Mouse (Mus musculus) 3134 (cell line): ENCODE measurements around the gene Tmed10.

Source experiments
- DNase-seq: peaks from one replicate; pipeline ENCODE4 v3.0.0-alpha.2; 2011; ENCODE audit warnings: low spot score; ENCODE audit not compliant: insufficient read length; ENCODE audit errors: extremely low read depth

The Tmed10 gene

DNA sequence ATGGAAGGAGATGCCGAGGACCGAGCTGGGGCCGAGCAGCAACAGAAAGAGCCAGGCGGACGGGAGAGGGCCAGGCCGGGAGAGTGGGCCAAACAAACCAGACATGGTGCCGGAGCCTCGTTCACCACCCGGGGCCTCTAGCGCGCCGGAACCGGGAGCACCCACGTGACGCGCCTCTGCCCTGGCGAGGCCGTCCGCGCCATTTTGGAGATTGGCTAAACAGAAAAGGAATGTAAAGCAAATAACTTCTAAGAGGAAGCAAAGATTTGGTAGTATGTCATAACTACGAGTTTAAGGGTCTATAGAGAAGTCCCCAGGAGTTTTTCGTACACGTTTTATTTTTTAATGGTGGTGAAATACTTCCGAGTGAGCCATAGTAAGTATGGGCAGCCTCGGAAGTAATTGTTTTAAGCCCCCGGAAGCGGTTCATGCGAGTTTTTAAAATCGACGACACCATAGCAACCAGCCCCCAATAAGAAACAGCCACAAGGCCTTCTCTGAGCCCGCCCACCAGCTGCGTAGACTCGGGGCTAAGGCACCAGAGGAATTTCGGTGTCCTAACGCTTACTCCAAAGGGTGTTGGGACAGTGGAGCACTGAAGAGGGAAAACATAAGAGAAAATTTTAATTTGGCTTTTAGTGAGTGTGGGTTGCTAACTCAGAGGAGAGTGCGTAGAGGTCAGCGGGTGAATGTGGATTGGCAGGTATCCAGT is at the start of gene Tmed10:
Tmed10 (minus strand) TSS at position 287 of the 712 bp plus-strand sequence.
- peak; percentile 83 for DNase-seq

DNA sequence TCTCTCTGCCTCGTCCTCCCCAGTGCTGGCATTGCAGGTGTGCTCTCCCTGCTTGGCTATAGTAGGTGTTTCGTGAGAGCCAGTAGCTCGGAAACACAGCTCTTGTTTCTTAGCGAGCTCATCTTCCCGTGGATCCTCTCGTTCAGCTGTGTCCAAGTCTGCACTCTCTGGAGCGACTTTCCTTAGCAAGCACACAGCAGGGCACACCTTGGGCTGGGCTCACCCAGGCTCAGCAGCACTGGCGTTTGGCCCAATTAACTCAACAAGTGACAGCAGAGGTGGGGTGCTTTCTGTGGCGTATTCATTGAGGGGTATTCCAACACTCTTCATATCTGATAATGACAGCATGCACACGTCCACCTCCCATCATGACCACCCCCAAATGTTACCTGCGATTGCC is 48.6 kb upstream of the Tmed10 start:
- no peak for DNase-seq

DNA sequence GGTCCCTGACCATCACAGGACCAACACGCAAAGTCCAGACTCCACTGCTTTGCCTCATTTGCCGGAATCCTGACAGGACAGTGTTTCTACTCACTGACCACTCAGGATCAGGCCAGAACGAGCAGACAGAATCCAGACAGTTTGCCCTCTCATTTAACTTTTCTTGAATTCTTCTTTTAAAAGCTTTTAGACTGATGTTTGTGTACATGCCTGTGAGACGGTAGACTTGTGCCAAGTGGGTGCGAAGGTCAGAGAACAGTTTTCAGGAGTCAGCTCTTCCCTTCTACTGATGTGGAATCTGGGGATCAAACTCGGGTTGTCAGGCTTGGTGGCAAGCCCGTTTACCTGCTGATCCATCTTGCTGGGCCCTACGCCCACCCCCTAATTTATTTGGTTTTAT is 47.9 kb upstream of the Tmed10 start:
- DNase-seq, result no peak

DNA sequence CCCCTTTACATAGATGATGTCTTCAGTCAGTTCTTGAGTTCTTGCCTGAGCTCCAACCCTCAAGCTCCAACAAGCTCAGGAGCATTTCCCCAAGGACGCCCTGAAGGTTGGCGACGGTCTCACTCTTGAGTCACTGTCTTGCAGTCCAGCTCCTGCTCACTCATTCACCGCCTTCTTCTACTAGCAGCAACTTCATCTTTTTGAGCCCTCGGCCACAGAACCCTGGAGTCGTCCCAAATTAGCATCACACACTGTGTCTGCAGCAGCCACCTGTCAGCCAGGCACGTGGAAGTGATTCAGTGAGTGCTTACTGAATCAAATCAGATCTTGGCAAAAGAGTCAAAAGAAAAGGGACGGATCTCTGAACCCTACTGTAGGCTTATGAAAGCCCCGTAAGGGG is 46.3 kb upstream of the Tmed10 start:
- DNase-seq, result peak; percentile 35

DNA sequence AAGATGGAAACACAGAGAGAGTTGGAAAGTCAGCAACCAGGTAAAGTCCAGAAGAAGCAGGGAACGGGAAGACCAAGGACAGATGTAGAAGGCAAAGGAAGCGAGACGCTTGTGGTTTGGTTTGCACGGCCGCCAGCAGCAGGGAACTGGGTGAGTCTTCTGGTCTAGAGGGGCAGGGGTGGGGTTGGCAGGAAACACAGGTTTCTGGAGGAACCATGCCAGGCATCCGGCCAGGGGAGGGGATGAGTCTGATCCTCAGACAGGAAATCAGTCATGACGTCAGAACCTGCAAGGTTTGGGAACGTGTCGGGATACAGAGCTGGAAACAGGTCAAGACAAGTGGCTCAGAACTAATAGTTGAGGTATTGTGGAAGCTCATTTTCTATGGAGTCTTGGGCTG is 43.2 kb upstream of the Tmed10 start:
- DNase-seq, result peak; percentile 69

DNA sequence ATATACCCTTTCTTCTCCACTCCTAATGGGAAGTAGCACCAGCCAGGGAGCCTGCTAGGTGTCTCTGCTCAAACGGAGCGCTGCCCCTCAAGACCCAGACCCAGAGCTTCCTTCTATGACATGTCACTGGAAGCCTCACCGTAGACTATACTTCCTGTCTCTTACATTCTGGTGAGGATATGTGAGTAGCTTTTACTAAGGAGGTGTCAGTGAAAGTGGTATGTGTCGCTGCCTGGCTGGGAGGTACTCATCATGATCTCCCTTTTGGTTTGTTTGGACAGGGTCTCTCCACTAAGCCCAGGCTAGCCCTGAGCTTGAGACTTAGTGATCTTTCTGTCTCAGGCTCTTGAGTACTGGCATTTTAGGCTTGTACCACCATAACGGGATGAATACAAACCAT is 41.7 kb upstream of the Tmed10 start:
- no peak for DNase-seq

DNA sequence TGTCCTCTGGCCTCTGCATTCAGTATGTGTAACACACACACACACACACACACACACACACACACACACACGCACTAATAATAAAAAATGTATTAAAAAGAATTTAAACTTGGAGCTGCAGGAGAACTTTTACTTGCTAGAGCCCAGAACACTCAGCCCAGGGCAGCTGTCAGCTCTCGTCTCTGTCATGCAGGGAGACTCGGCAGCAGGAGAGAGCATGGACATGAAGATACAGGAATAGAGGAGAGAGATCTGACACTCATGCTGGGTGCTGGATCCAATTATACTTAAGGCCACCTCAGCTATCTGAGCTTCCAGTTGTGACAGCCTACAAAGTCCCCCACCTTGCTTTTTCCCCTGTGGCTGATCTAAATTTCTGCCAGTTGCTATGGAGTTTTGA is 41.2 kb upstream of the Tmed10 start:
- DNase-seq, result no peak

DNA sequence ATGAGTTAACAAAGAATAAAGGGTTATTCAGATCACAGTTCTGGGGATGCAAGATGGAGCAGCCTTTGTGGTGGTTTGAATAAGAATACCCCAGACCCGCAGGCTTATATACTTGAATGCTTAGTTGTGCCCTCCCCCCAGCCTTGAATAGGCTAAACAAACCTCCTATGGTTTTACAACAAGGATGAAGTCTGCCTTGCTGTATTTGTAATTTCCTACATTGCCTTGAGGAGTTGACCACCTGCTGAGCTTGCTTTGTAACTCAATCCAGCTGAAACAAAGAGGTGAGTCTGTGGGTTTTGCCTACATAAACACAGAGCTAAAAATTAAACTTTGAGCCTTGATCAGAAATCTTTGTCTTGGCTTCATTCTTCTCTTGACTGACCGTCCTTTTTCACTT is 36.5 kb upstream of the Tmed10 start:
- no peak for DNase-seq

DNA sequence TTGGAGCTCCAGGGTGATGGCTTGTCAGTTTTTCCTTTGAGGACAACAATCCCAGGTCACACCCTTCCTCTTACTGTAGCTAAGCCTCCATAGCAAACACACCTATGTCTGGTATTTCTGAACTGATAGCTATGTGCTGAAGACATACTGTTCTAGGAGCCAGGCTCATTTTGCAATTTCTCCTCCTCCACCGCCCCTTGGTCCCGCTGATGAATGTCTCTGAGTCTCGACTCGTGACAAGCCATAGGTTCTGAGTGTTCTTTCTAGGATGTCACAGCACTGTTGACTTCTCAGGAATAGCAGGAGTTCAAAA is 23.3 kb upstream of the Tmed10 start:
- DNase-seq, result no peak

DNA sequence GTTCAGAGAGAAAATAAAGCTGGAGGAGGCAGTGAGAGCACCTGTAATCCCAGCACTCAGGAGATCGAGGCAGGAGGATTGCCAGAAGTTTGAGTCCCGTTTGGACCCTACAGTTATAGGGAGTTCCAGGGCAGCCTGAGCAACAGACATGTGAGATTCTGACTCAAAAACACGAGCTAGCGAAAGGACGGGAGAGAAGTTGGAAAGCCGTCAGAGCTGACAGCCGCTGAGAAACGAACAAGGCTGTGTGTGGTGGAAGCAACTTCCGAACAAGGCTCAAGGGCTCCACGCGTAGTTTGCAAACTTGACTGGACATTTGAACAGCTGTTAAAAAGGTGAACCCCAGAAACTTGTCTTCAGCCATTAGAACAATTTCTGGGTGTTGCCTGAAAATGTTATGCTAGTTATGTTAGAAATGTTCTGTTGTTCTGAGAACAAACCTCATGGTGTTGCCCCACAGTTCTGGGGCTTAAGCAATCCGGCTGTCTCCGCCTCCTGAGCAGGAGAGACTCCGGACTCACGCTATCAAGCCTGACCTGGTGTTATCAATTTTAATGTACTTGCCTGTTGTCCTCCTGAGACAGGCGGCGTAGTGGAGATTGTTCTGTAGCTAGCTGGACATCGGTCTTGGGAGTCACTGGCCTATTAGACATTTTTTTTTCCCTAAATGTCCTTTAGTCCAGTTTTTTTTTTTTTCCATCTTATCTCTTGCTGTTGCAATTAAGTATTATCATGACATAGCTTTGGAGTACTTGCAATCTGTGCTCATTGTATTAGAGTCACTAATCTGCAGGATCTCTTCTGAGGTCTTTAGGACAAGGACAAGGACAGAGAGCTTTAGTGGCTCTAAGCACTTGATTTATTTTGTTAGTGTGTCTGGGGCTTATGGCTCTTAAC is 22.7 kb upstream of the Tmed10 start:
- DNase-seq, result no peak

DNA sequence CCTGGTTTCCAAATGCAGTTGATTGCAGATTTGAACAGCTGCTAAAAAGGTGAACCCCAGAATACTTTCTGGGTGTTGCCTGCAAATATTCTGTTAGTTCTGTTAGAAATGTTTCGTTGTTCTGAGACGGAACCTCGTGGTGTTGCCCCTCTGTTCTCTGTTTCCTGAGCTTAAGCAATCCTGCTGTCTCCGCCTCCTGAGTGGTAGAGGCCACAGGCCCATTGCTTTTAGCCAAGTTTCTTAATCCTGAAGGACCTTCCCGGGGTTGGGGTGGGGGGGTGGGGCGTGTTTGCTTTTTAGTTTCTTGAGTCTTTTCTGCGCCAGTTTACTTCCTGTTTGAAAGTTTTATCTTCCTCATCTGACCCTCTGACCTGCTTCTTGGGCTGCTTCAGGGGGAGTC is 19.3 kb upstream of the Tmed10 start:
- DNase-seq, result no peak

DNA sequence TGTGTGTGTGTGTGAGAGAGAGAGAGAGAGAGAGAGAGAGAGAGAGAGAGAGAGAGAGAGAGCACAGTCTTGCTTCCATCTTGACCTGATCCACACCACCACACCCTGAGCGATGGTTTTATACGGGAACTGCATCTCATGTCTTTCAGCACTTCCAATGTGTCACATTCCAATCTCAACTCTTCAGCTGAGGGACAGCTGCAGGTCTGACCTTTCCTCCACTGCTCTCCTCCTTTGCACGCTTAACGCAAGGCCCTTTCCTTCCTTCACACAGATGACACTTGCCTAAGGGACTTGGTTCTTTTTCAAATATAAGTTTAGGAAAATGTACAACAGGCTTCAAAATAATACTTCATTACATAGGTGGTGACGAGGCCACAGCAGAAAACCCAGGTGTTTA is 18.9 kb upstream of the Tmed10 start:
- no peak for DNase-seq

DNA sequence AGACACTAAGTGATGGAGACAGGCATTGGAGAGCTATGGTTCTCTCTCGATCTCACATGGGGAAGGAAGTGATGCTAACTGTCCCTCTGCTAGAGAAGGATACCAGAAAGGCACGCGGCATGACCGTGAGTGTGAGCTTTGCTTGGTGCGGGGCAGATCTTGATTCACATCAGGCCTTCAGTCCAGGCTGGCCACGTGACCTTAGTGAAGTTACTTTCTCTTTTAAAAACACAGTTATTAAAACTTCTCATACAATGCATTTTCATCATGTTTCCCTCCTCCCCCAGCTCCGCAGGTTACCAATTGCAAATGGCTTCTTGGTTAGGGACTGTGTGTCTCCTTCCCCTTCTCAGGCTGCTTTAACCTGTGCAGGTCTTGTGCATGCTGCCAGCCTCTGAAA is 16.5 kb upstream of the Tmed10 start:
- DNase-seq, result no peak

DNA sequence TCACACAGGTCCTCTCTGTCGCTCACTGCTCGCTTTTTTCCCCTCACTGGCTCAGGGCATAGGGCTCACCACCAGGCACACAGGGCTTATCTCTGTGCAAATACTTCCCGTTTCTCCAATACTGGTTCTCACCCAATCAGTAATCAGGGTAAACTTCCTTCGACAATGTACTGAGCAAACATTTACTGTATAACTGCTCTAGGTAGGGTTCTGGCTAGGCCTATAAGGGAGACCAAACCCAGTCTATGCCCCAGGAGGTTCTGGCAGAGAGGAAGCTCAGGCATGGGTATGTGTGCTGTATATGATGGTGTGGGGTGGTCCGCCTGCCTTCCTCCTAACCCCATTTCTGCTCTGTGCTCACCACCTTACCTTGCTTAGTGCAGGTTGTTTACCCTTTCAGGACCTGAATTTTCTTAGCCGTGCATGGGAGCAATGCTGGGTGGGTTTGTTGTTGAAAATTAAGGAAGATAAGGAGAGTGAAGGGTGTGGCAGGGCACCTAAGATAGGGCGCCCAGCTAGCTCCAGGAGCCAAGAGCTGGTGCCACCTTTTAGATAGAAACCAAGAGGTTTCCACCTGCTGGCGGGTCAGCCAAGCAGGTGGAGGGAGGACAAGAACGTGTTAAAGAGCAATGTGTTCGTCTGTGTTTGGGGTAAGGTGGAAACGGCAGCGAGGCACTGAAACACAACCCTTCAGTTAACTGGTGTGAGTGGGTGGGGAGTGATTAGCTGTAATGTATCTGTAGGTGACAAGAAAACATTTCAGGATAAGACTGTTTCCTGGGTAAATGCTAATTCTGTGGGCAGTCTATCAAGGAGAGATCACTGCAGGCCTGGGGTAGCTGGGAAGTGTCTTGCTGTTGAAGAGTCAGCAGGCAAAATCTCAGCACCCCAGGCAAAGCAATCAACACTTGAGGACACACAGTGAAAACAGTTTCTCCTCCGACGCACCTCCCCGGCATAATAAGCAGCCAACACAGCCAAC is 14.8 kb upstream of the Tmed10 start:
- DNase-seq, result no peak

DNA sequence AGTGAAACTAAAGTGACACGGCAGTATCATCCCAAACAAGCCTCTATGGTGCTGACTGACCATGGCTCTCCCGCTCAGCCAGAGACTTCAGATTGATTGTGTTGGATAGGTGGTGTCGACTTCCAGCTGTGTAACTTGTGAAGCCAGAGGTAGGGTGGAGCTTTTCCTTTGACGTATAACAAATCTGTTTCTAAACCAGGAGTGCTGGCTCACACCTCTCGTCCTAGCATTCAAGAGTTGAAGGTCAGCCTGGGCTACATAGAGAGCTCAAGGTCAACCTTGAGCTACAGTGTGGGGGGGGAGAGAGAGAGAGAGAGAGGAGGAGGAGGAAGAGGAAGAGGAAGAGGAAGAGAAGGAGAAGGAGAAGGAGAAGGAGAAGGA is 11.3 kb upstream of the Tmed10 start:
- no peak for DNase-seq

DNA sequence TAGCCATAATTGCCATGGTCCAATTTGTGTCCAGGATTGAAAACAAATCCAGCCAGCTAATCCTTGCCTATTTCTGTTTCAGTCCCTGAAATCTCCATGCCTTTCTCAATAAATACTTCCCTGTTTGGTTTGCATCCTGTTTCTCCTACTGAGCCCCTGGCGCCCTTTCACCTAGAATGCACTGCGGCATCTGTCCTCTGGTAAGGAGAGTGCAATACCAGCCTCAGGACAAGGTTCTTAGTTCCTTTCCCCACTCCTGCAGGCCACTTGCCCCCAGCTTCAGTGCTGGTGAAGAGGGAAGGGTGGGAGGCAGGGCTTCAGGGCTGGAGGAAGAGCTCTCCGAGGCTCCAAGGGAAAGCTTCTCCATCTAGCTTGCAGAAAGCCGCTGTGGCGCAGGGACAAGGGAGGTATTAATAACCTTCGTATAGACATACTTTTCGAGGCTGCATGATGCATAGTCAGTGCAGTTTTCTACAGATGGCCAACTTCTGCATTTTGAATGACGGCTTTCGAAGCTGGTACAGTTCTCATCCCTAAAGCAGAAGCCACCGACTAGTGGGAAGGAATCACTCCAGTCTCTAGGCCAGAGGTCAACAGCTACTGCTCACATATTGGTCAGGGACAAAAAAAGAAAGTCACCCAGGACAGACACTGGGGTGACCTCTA is 10.8 kb upstream of the Tmed10 start:
- no peak for DNase-seq

DNA sequence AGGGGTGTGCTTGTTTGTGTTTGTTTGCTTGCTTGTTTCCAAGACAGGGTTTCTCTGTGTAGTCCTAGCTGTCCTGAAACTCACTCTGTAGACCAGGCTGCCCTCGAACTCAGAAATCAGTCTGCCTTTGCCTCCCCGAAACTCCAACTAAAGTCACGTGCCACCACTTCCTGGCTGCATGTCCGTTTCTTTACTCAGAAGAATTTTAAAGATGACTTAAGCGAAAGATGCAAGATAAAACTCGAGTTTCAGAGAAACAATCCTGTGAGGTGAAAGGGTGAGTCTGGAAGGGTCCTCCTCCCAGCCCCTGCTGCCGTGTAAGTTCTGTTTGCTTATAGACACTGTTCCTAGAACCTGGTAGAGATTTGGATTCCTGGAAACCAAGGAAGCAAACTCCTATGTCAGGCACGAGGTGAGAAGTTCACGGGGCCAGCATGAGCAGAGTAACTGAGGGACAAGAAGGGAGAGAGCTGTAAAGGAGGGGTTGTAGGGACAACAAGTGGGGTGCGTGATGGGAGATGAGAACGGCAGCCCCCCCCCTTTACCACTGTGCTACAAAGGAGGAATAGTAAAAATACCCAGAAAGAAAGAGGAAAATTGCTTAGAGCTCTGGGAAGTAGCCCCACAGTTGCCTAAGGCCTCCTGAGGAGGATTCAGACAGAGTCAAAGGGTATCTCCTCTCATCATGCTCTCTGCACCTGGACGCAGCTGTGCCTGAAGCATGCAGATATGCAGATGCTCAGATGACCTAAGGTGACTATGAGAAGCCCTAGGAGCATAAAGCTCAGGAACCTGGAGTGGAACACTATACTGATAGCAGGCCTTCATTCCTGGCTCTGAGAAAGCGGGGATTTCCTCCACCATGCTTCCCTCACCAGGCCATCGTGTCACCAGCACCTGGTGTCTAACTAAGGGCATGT is 8.4 kb upstream of the Tmed10 start:
- no peak for DNase-seq

DNA sequence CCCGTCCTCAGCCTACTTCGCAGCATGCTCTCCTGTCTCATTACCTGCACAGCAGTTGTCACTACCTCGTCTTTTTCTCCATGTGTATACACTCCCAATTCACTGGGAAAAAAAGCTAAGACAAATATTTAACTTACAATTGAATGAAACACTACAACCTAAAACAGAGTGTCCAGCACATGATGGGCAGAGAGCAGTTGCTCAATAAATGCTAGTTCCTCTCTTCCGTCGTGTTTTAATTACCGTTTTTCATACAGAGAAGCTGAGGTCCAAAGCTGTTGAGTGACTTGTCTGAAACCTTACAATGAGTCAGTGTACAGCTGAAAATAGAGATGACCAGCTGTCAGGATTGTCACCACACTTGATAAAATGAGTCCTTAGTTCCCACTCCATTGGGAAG is 6.9 kb upstream of the Tmed10 start:
- no peak for DNase-seq

DNA sequence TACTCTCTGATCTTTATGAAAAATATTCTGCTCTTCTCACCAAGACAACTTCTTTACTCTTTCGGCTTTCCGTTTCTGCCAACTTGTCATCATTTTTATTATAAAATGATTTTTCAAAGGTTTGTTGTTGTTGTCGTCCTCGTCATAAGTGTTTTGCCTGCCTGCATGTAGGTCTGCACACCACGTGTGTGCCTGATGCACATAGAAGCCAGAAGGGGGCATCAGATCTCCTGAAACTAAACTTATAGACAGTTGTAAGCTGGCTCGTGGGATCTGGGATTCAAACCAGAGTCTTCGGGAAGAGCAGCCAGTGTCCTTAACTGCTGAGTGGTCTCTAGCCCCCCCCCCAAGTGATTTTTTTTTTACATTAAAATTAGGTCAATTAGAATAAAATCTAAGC is 6.3 kb upstream of the Tmed10 start:
- no peak for DNase-seq

DNA sequence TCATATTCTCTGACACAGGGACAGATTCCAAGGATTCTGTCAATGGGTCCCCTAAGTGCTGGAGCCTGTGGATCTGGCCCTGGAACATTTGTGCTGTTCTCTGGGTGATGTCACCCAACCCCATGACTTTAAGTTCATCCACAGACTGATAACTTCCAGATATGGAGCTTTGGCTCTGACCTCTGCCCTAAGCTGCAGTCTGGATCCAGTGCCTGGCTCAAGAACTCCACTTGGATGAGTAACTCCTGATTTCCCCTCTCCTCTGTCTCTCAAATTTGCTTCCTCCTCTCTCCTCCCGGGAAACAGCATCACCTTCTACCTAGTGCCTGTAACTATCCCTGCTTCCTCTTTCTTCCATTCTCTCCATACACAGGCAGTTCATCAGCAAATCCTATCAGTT is 5.7 kb upstream of the Tmed10 start:
- DNase-seq, result no peak
